10 mouse cellular contexts compared by ENCODE assay signal in the genomic region with DNA sequence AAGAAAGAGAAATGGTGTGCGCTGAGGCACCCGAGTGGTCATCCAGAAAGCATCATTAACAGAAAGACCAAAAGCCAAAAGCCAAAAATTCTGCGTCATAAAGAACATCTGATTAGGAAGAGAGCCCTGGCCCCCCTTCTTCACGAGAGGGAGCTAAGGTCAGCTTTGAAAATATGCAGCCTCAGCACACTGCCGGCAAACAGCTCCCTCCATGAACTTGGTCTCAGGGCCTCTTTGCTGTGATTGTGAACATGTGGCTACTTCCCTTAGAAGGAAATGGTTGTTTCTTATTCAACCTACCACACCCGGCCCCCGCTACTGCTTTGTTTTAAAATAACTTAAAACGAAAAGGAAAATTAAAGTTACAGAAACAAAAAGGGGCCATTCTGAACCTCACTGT. TPM values are rescaled to one million over a fixed set of nuclear protein-coding genes. Genes with fewer than 3 reads are reported as not detected.
DNase-seq lines count a peak whose midpoint lies in the region; ATAC-seq and TF ChIP-seq lines count a peak whose summit lies in the region.
"Had no signal": no experiment of that assay in that cellular context is flagged by ENCODE, and none has a peak within 500 bp of the region (broad histone marks: within the 10 kb centered on the region; RNA-seq: fewer than 3 reads in every experiment).

No protein-coding gene starts in this region.

- no peaks in the 10 kb centered on the region for H3K27me3 ChIP-seq in heart, embryonic 10.5 days (ENCODE audit: insufficient read depth, poor library complexity, severe bottlenecking)
- H3K27me3 ChIP-seq in stomach, embryonic 14.5 days (ENCODE audit: control insufficient read depth, insufficient read depth, low read length), result no peaks in the 10 kb centered on the region
- H3K27me3 ChIP-seq in stomach, postnatal 0 days (ENCODE audit: control insufficient read depth, insufficient read depth, low read length), result no peaks in the 10 kb centered on the region

- no peak overlapping the region for H3K9ac ChIP-seq in stomach, embryonic 14.5 days (replicated peaks; ENCODE audit: low read depth, low read length)
- no peak overlapping the region for H3K9ac ChIP-seq in stomach, postnatal 0 days (ENCODE audit: low read length)

- H3K4me3 ChIP-seq in heart, embryonic 10.5 days, result no peak overlapping the region
- no peak overlapping the region for H3K4me3 ChIP-seq in stomach, embryonic 14.5 days (ENCODE audit: low read depth, low read length)
- no peak overlapping the region for H3K4me3 ChIP-seq in stomach, postnatal 0 days (ENCODE audit: low read depth, low read length)

- 51% methylated on average over 8 of the region's 8 CpGs for WGBS in heart, embryonic 10.5 days
- WGBS in stomach, embryonic 14.5 days, result 35% methylated on average over 8 of the region's 8 CpGs
- WGBS in stomach, postnatal 0 days, result 33% methylated on average over 8 of the region's 8 CpGs

- peak overlapping the region; percentile 73 for H3K27ac ChIP-seq in heart, embryonic 10.5 days
- H3K27ac ChIP-seq in stomach, embryonic 14.5 days (ENCODE audit: low read length), result peak overlapping the region; percentile 52; the same call in 1 of the 2 replicates
- H3K27ac ChIP-seq in stomach, postnatal 0 days (replicated peaks), result no peak overlapping the region

- intact Hi-C loops in heart, postnatal 14 days (cut with DNase I), result loop anchor here (5.0 kb wide), 1 partner anchor 82 kb away; no protein-coding TSS in a partner anchor

- H3K9me3 ChIP-seq in heart, embryonic 10.5 days, result no peaks in the 10 kb centered on the region
- no peaks in the 10 kb centered on the region for H3K9me3 ChIP-seq in stomach, embryonic 14.5 days (ENCODE audit: control insufficient read depth, low read depth, low read length)
- no peaks in the 10 kb centered on the region for H3K9me3 ChIP-seq in stomach, postnatal 0 days (ENCODE audit: control insufficient read depth, low read length)

- ATAC-seq in stomach, embryonic 14.5 days (ENCODE audit: insufficient number of reproducible peaks, insufficient read depth, low FRiP score, low read depth), result no peak
- ATAC-seq in stomach, postnatal 0 days (ENCODE audit: low FRiP score, low TSS enrichment), result no peak

- no peak for TF ChIP-seq CTCF in stomach, postnatal 0 days (IDR thresholded peaks at IDR 0.05; ENCODE audit: low read depth)

- H3K36me3 ChIP-seq in heart, embryonic 10.5 days, result no peaks in the 10 kb centered on the region
- H3K36me3 ChIP-seq in stomach, embryonic 14.5 days (ENCODE audit: control insufficient read depth, insufficient read depth, low read length), result no peaks in the 10 kb centered on the region
- no peaks in the 10 kb centered on the region for H3K36me3 ChIP-seq in stomach, postnatal 0 days (ENCODE audit: control insufficient read depth, insufficient read depth, low read length)

- DNase-seq in heart, embryonic 10.5 days (ENCODE audit: low spot score), result no peak
- no peak for DNase-seq in heart, postnatal 14 days
- DNase-seq in stomach, postnatal 0 days (ENCODE audit: low spot score), result no peak
- DNase-seq in kidney, postnatal 14 days, result peak; percentile 83
- DNase-seq in layer of hippocampus, adult 18-20 months (ENCODE audit: low spot score in 2 of 2), result no peak
- no peak for DNase-seq in cerebellum, adult 18-20 months
- DNase-seq in layer of hippocampus, adult 8-10 months (ENCODE audit: low spot score in 2 of 2), result no peak
- DNase-seq: cerebellum, postnatal 10 days; thymus, postnatal 14 days had no signal

- peaks cover 82% of the 10 kb centered on the region for H3K4me1 ChIP-seq in heart, embryonic 10.5 days
- peaks cover 25% of the 10 kb centered on the region; the same call in 1 of the 2 replicates for H3K4me1 ChIP-seq in stomach, embryonic 14.5 days (ENCODE audit: control insufficient read depth, insufficient read depth, low read length)
- peaks cover 3% of the 10 kb centered on the region; the same call in 1 of the 2 replicates for H3K4me1 ChIP-seq in stomach, postnatal 0 days (replicated peaks; ENCODE audit: control insufficient read depth, insufficient read depth)

- H3K4me2 ChIP-seq in stomach, embryonic 14.5 days (replicated peaks; ENCODE audit: low read depth, low read length), result no peak overlapping the region
- H3K4me2 ChIP-seq in stomach, postnatal 0 days (replicated peaks; ENCODE audit: low read depth), result no peak overlapping the region

- TF ChIP-seq EP300 in stomach, postnatal 0 days (optimal IDR thresholded peaks at IDR 0.05), result no peak

RNA-seq across cellular contexts. Expression of a gene that starts 44.4 kb away (rescaled TPM):
- polyA plus RNA-seq in heart, embryonic 10.5 days (2016; fragmentation: Nextera tagmentation; extraction: Ambion mirVana), result 119 and 137 TPM in 2 replicates
- total RNA-seq in heart, postnatal 14 days (2021), result 10 to 100 TPM; 45.8 to 48.2 TPM
- 119 and 129 TPM in 2 replicates for polyA plus RNA-seq in stomach, embryonic 14.5 days (2014; fragmentation: Nextera tagmentation; extraction: Ambion mirVana)
- 50.7 and 54.0 TPM in 2 replicates for polyA plus RNA-seq in stomach, postnatal 0 days (2015; fragmentation: Nextera tagmentation; extraction: Ambion mirVana)
- 10 to 100 TPM; 30.3 to 30.9 TPM for total RNA-seq in layer of hippocampus, adult 18-20 months (2021)
- 10 to 100 TPM; 30.8 to 38.4 (median 32.9) TPM for total RNA-seq in layer of hippocampus, adult 8-10 months (2022)

RNA-seq across cellular contexts. Expression of a gene that starts 48.2 kb away (rescaled TPM):
- polyA plus RNA-seq in heart, embryonic 10.5 days (2016; fragmentation: Nextera tagmentation; extraction: Ambion mirVana), result 232 and 318 TPM in 2 replicates
- total RNA-seq in heart, postnatal 14 days (2021), result 10 to 100 TPM; 30.0 to 31.8 TPM
- polyA plus RNA-seq in stomach, embryonic 14.5 days (2014; fragmentation: Nextera tagmentation; extraction: Ambion mirVana), result 49.8 and 56.3 TPM in 2 replicates
- 26.3 and 26.6 TPM in 2 replicates for polyA plus RNA-seq in stomach, postnatal 0 days (2015; fragmentation: Nextera tagmentation; extraction: Ambion mirVana)
- 1 to 10 TPM; 3.3 to 3.5 TPM for total RNA-seq in layer of hippocampus, adult 18-20 months (2021)
- total RNA-seq in layer of hippocampus, adult 8-10 months (2022), result 1 to 10 TPM; 3.9 to 4.5 (median 4.3) TPM

Comparison
In these comparisons a context has a peak if more than half of its experiments do, and no peak if none do; other contexts are left out.
1. RNA of a gene that starts 48.2 kb away (total RNA-seq): 30.0 to 31.8 TPM in heart, postnatal 14 days; 3.9 to 4.5 TPM in layer of hippocampus, adult 8-10 months and 3.3 to 3.5 TPM in layer of hippocampus, adult 18-20 months; every median in the first group is over 4 times any median in the second.